Mouse (Mus musculus) leukemia stem cell, adult 10-12 weeks (primary cell): Measurements from ENCODE around the gene Mtpn. TPM values are rescaled to one million over a fixed set of nuclear protein-coding genes. Genes with fewer than 3 reads are reported as not detected.

Experiments used
- polyA plus RNA-seq: library from polyadenylated mRNA; stranded (reverse); fragments of >175 nt; gene quantifications from 2 replicates; pipeline ENCODE4 v1.2.3, GENCODE M21; 2012; ENCODE audit warnings: low replicate concordance

Gene Mtpn
- 212 and 331 TPM in 2 replicates for polyA plus RNA-seq

GRCm38 (mm10) chr6:35539304-35540009, at the start of gene Mtpn:
TSS of gene Mtpn (minus strand) at chr6:35539888.

Other genes with a start within 250 kb of the Mtpn start
- gene Slc13a4, start 231.8 kb downstream of the Mtpn start, polyA plus RNA-seq: not detected in 2 replicates
- gene Fam180a, start 213.7 kb downstream of the Mtpn start, polyA plus RNA-seq: not detected in 2 replicates